Mouse (Mus musculus) E14TG2a.4 (cell line): ENCODE measurements around the gene Crebzf.

Experiments
- H3K27me3 ChIP-seq: 2 replicates; pipeline ENCODE4 v1.6.1; 2014; ENCODE audit warnings: low read length, control low read depth; ENCODE audit not compliant: insufficient read depth
- H3K36me3 ChIP-seq: 2 replicates; pipeline ENCODE4 v1.6.1; 2014; ENCODE audit warnings: low read length, control low read depth; ENCODE audit not compliant: insufficient read depth
- H3K4me1 ChIP-seq: replicated peaks from 2 replicates; pipeline ENCODE4 v1.6.1; 2014; ENCODE audit warnings: low read depth, low read length, control low read depth
- H3K4me3 ChIP-seq: replicated peaks from 2 replicates; pipeline ENCODE4 v1.5.1; 2014; ENCODE audit warnings: mild to moderate bottlenecking, low read length
- H3K9me3 ChIP-seq: 2 replicates; pipeline ENCODE4 v1.6.1; 2014; ENCODE audit warnings: low read length, control low read depth
- CTCF ChIP-seq: conservative IDR thresholded peaks from 2 replicates; pipeline ENCODE4 v1.5.1; 2014; ENCODE audit warnings: low read length
- NANOG ChIP-seq: IDR thresholded peaks from 2 replicates; pipeline ENCODE4 v1.6.1; 2014; ENCODE audit warnings: borderline replicate concordance, low read length, mixed read lengths
- POU5F1 ChIP-seq: IDR thresholded peaks from 2 replicates; pipeline ENCODE4 v1.6.1; 2014; ENCODE audit warnings: low read length, borderline replicate concordance

Gene Crebzf

DNA sequence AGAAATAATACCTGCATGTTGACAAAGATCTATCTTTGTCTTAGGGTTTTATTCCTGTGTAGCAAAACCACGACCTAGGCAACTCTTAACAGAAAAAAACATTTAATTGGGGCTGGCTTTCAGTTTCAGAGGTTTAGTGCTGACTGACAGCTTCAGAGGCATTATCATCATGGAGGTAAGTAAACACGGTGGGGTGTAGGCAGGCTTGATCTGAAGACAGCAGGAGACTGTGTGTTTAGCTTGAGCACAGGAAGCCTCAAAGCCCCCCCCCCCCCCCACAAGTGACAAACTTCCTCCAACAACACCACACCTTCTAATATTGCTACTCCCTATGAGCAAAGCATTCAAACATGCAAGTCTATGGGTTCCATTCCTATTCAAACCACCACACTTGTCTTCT lies 31.0 kb downstream of the Crebzf start:
- Histone ChIP-seq H3K4me3 (no peak overlapping the region; the same call in 1 of the 2 replicates), H3K4me1 (peaks cover 41% of the 10 kb centered on the region), H3K27me3 (peaks cover 4% of the 10 kb centered on the region), H3K36me3 (peaks cover 34% of the 10 kb centered on the region), H3K9me3 (no peaks in the 10 kb centered on the region)
- TF ChIP-seq CTCF (no peak), NANOG (no peak), POU5F1 (no peak)

DNA sequence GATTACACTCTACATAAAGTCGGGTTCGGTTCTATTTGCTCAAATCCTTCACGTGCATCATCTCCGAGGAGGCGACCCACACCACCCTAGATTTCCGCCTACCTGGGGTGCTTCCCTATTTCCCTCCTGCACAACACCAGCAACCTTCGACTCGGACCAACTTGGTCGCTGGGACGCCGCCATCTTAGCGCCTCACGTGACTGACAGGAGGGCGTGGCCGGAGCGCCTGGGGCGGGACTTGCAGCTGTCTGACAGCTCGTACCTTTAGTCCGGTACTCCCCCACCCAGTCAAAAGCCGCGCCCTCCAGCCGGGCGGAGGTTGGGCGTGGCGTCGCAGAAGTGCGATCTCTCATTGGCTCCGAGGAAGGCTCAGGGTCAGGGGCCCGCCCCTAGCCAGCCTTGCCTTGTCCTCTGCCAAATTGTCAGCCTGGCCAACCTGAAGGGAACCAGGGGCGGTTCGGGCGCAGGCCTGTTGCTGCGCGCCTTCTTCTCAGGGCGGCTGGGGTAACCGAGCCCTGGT lies 33.3 kb downstream of the Crebzf start, which contains the start of gene Tmem126b:
TSS of gene Tmem126b (minus strand) at position 209 of the 520 bp plus-strand sequence.
- Histone ChIP-seq H3K4me1 (peaks cover 41% of the 10 kb centered on the region), H3K4me3 (peak within 1 kb of the TSS; percentile 91), H3K27me3 (peaks cover 4% of the 10 kb centered on the region), H3K9me3 (no peaks in the 10 kb centered on the region), H3K36me3 (peaks cover 12% of the 10 kb centered on the region)
- no peak for TF ChIP-seq POU5F1
- no peak for TF ChIP-seq NANOG
- no peak for TF ChIP-seq CTCF

DNA sequence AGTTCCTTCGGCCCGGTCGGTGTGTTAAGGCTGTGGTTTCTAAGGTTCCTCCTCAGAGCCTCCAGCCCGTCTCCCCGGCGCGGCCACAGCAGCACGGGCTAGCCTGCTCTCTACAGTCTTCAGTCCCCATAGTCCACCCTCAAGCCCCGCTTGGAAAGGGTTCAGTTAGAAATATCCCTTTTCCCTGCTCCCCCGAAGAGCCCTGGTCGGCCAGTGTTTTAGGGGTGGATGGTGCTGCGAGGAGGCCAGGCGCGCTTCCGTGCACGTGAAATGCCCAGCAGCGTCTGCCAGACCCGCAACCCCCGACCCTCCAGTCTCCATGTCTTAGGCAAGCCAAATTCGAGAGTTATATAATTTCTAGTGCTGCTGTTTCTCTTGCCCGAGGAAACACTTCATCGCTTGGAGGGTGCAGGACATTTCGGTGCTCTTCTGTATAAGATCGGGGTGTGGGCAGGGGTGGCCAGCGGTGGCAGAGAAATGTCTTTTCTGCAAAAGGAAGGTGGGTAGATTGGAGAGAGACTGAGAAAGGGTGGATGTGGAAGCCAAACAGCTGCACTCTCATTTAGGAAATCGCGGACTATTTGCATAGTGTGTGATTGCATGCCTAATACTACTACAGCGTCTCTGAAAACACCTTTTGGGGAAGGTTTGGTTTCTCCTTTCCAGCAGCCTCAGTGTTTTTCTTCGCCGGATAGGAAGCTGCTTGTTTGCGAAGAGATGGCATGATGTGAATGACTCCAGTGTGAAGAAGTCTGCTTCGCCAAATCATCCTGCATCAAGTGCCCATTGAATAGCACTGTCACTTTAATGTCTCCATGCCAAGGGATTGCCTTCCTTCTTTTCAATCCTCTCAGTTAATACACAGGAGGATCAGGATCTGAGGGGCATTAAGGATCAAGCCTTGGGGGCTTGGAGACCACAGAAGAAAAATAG lies 34.0 kb downstream of the Crebzf start, which contains the start of gene Dlg2:
TSS of gene Dlg2 (plus strand) at position 360 of the 933 bp plus-strand sequence.
- TF ChIP-seq NANOG (no peak), POU5F1 (no peak), CTCF (no peak)

DNA sequence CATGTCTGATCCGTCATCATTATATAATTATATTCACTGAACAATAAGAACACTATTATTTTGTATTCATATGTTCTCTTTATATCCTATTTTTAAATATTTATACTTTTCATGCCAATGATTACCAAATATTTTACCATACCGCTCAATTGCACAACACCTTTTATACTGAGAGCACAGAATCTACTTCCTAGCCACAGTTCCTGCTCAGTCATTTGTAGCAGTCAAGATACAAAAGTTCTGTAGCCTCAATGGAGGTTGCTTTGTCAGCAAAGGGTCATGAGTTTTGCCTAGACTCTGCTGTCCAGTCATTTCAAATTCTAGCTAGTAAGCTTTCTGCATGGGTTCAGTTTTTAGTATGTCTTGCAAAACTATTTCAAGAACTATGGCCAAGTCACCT lies 40.1 kb downstream of the Crebzf start:
- no peak for TF ChIP-seq NANOG
- TF ChIP-seq POU5F1 = no peak
- no peak for TF ChIP-seq CTCF
- Histone ChIP-seq H3K36me3 (no peaks in the 10 kb centered on the region), H3K27me3 (no peaks in the 10 kb centered on the region), H3K4me3 (no peak overlapping the region), H3K4me1 (no peaks in the 10 kb centered on the region), H3K9me3 (no peaks in the 10 kb centered on the region)

More for the DNA sequence above, 34.0 kb downstream of the Crebzf start, which contains the start of gene Dlg2:
- Histone ChIP-seq H3K36me3 (peaks cover 7% of the 10 kb centered on the region), H3K4me3 (peak within 1 kb of the TSS; percentile 91), H3K4me1 (peaks cover 41% of the 10 kb centered on the region), H3K27me3 (peaks cover 4% of the 10 kb centered on the region), H3K9me3 (no peaks in the 10 kb centered on the region)
